Mouse (Mus musculus): ENCODE data around the gene Cbx3. TPM values are rescaled to one million over a fixed set of nuclear protein-coding genes. Genes with fewer than 3 reads are reported as not detected.
A peak's percentile ranks its signal among the peaks of the same experiment; 100 is the strongest.

Cbx3 gene
- total and polyA plus RNA-seq, 3 experiments: 145 to 300 (median 258) TPM

DNA sequence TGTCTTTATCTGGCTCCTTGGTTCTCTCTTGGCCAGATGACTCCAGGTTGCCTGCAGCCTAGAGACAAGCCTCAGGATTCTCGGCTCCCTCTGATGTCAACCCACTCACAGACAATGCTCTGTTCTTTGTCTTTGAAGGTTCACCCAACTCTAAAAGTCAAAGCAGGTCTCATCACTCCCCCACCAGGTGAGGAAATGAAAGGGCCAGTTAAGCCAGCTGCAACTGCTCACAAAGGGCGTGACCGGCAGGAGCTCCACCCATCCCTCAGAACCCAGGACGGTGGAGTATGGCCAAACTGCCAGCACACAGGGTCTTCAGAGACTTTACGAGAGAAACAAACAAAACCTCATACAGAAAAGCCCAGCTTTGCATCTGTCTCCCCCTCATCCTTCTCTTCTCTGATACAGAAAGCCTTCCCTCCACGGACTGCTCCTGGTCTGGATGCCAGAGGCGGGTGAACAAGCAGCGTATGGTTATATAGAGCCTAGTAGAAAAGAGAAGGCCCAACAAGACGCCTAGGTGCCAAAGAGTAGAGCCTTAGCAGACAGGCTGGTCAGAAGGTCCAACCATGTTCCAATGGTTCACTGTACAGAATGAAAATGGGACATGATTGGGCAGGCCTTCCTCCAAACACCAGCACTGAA is 27.8 kb upstream of the Cbx3 start:
- Histone ChIP-seq H3K4me1 (ENCODE audit: control insufficient read depth in 1 of 2, insufficient read depth in 2 of 2) (peaks cover 0 to 14% of the 10 kb centered on the region in 2 experiments; a peak in 2 of 4 replicates), H3K4me3 (replicated peaks in 1 of 3; ENCODE audit: low read depth in 2 of 3, low read length in 2 of 3, poor library complexity in 1 of 3) (no peak overlapping the region), H3K27me3 (replicated peaks) (no peaks in the 10 kb centered on the region), H3K79me2 (replicated peaks; ENCODE audit: control insufficient read depth, extremely low read depth, insufficient read depth, poor library complexity, severe bottlenecking) (no peaks in the 10 kb centered on the region), H3K27ac (ENCODE audit: insufficient read depth, low read depth) (no peak overlapping the region), H3K36me3 (replicated peaks in 1 of 2; ENCODE audit: control insufficient read depth in 1 of 2, insufficient read depth in 1 of 2, low read length in 1 of 2) (no peaks in the 10 kb centered on the region), H3K9ac (ENCODE audit: insufficient read depth, low read depth) (no peak overlapping the region), H3K4me2 (ENCODE audit: insufficient read depth, low read depth, poor library complexity, severe bottlenecking) (0 out of 2 replicates have a peak overlapping the region, but pooled peaks have one; percentile 2), H3K9me3 (replicated peaks; ENCODE audit: low read length) (no peaks in the 10 kb centered on the region)
- dilution Hi-C loops (cut with MboI; ENCODE audit: extremely low pct_ligation_motif_present, extremely low pct_unique_long_range_greater_than_20kb, low sequenced_read_pairs) (no loop called here), in situ Hi-C loops (cut with MboI; ENCODE audit: low pct_ligation_motif_present, low pct_unique_long_range_greater_than_20kb, low sequenced_read_pairs) (no loop called here)
- DNase-seq (ENCODE audit: extremely low read depth): peak; percentile 66
- TF ChIP-seq HCFC1 (IDR thresholded peaks at IDR 0.05; ENCODE audit: low read depth, low read length) (no peak), E2F4 (IDR thresholded peaks at IDR 0.05; ENCODE audit: insufficient replicate concordance, low read depth, low read length) (no peak), SMC3 (IDR thresholded peaks at IDR 0.05; ENCODE audit: low read depth, low read length) (peak; percentile 57), RAD21 (IDR thresholded peaks at IDR 0.05; ENCODE audit: low read depth, low read length) (peak; percentile 68), IRF4 (IDR thresholded peaks at IDR 0.05; ENCODE audit: low read depth, low read length) (0 out of 2 replicates have a peak, but pooled peaks have one; percentile 30), GABPA (IDR thresholded peaks at IDR 0.05; ENCODE audit: insufficient replicate concordance, low read depth, low read length) (no peak), CTCF (conservative IDR thresholded peaks at IDR 0.05 in 1 of 2, IDR thresholded peaks at IDR 0.05 in 1 of 2; ENCODE audit: low read depth in 2 of 2, low read length in 2 of 2) (peak in 1 of 2 experiments; percentile 67; a peak in 2 of 4 replicates), NRF1 (IDR thresholded peaks at IDR 0.05; ENCODE audit: low read depth, low read length) (no peak), POLR2AphosphoS2 (IDR thresholded peaks at IDR 0.05; ENCODE audit: low read depth, low read length) (no peak)

DNA sequence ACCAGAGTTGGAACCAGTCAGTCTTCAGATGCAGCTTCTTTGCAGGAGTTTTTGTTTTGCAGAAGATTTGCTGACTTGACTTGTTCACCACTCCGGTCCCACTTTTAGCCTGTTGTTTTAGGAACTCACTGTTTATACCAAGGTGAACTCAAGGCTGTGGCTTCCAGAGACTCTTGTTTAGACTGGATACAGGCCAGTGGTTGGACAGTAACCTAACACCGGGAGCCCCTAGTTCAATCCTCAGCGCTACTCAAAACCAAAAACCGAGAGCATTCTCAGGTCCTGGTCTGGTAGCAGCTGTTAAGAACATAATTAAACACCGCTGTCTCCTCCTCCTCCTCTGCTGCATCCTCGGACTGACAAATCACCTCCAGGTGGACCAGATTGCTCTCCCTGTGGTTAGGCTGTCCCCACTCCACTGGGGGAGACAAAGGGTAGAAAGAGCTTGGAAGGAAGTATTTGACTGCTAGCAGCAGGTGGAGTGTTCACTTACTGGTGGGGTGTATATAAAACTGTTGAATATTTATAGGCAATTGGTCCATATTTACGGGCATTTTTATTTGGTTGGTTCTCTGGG is 17.1 kb upstream of the Cbx3 start:
- dilution Hi-C loops (cut with MboI; ENCODE audit: extremely low pct_ligation_motif_present, extremely low pct_unique_long_range_greater_than_20kb, low sequenced_read_pairs) (no loop called here), in situ Hi-C loops (cut with MboI; ENCODE audit: low pct_ligation_motif_present, low pct_unique_long_range_greater_than_20kb, low sequenced_read_pairs) (no loop called here)
- Histone ChIP-seq H3K27ac (ENCODE audit: insufficient read depth, low read depth) (no peak overlapping the region), H3K4me3 (replicated peaks in 1 of 3; ENCODE audit: low read depth in 2 of 3, low read length in 2 of 3, poor library complexity in 1 of 3) (no peak overlapping the region), H3K4me2 (ENCODE audit: insufficient read depth, low read depth, poor library complexity, severe bottlenecking) (no peak overlapping the region), H3K4me1 (ENCODE audit: control insufficient read depth in 1 of 2, insufficient read depth in 2 of 2) (peaks cover 0 to 2% of the 10 kb centered on the region in 2 experiments; a peak in 1 of 4 replicates), H3K9me3 (replicated peaks; ENCODE audit: low read length) (no peaks in the 10 kb centered on the region), H3K9ac (ENCODE audit: insufficient read depth, low read depth) (no peak overlapping the region), H3K79me2 (replicated peaks; ENCODE audit: control insufficient read depth, extremely low read depth, insufficient read depth, poor library complexity, severe bottlenecking) (no peaks in the 10 kb centered on the region), H3K36me3 (replicated peaks in 1 of 2; ENCODE audit: control insufficient read depth in 1 of 2, insufficient read depth in 1 of 2, low read length in 1 of 2) (peaks cover 4 to 10% of the 10 kb centered on the region in 2 experiments), H3K27me3 (replicated peaks) (no peaks in the 10 kb centered on the region)
- DNase-seq (ENCODE audit: extremely low read depth): no peak
- TF ChIP-seq EP300 (IDR thresholded peaks at IDR 0.05; ENCODE audit: low read length): no peak
- TF ChIP-seq IRF4 (IDR thresholded peaks at IDR 0.05; ENCODE audit: low read depth, low read length): no peak
- TF ChIP-seq ZMIZ1 (IDR thresholded peaks at IDR 0.05; ENCODE audit: low read depth, low read length): no peak
- no peak for TF ChIP-seq UBTF (IDR thresholded peaks at IDR 0.05; ENCODE audit: low read depth, low read length)
- TF ChIP-seq BHLHE40 (IDR thresholded peaks at IDR 0.05; ENCODE audit: low read depth, low read length): no peak
- TF ChIP-seq CHD1 (IDR thresholded peaks at IDR 0.05; ENCODE audit: low read depth, low read length): no peak
- TF ChIP-seq JUND (conservative IDR thresholded peaks at IDR 0.05; ENCODE audit: low read depth, low read length): no peak
- TF ChIP-seq ZC3H11A (IDR thresholded peaks at IDR 0.05; ENCODE audit: low read depth, low read length): no peak

All from CH12.LX (cell line).